Mouse (Mus musculus): ENCODE results near the gene Wasf2. TPM values are rescaled to one million over a fixed set of nuclear protein-coding genes. Genes with fewer than 3 reads are reported as not detected.
A peak's percentile ranks its signal among the peaks of the same experiment; 100 is the strongest.

Wasf2 gene
- polyA plus RNA-seq, 1 experiment from 2014 or later: 144 TPM

GRCm38 (mm10) chr4:133211751-133212561, 81.7 kb downstream of the Wasf2 start, which contains the start of the genes Cd164l2 and Gpr3:
TSS of gene Cd164l2 (plus strand) at chr4:133212131.
TSS of gene Gpr3 (minus strand) at chr4:133212536.
- no peak within 1 kb of the TSS for H3K27ac ChIP-seq (ENCODE audit: low read length)
- H3K9ac ChIP-seq (ENCODE audit: low read length): peak within 1 kb of the TSS; percentile 62
- peak; percentile 35 for ATAC-seq (ENCODE audit: low read depth)
- H3K27me3 ChIP-seq (ENCODE audit: control insufficient read depth, insufficient read depth, low read depth, low read length): peaks cover 4% of the 10 kb centered on the region; the same call in 1 of the 2 replicates
- H3K4me1 ChIP-seq (replicated peaks; ENCODE audit: control insufficient read depth, insufficient read depth, low read length): peaks cover 18% of the 10 kb centered on the region
- H3K36me3 ChIP-seq (ENCODE audit: control insufficient read depth, insufficient read depth, low read length): no peaks in the 10 kb centered on the region
- 2% methylated on average over 52 of the region's 52 CpGs for WGBS
- peak within 1 kb of the TSS; percentile 99 for H3K4me2 ChIP-seq (ENCODE audit: low read depth, low read length)
- H3K9me3 ChIP-seq (ENCODE audit: control insufficient read depth, low read length): no peaks in the 10 kb centered on the region
- peak within 1 kb of the TSS; percentile 66 for H3K4me3 ChIP-seq (ENCODE audit: low read length)

- Histone ChIP-seq H3K9ac (ENCODE audit: low read length) (no peak overlapping the region), H3K36me3 (ENCODE audit: control insufficient read depth, insufficient read depth, low read length) (no peaks in the 10 kb centered on the region), H3K27me3 (ENCODE audit: control insufficient read depth, insufficient read depth, low read depth, low read length) (peaks cover 4% of the 10 kb centered on the region; the same call in 1 of the 2 replicates), H3K27ac (ENCODE audit: low read length) (no peak overlapping the region), H3K4me2 (ENCODE audit: low read depth, low read length) (peak overlapping the region; percentile 99), H3K4me3 (ENCODE audit: low read length) (peak overlapping the region; percentile 66), H3K4me1 (replicated peaks; ENCODE audit: control insufficient read depth, insufficient read depth, low read length) (peaks cover 18% of the 10 kb centered on the region), H3K9me3 (ENCODE audit: control insufficient read depth, low read length) (no peaks in the 10 kb centered on the region)
- peak; percentile 86 for ATAC-seq (ENCODE audit: low read depth)
- WGBS: 2% methylated on average over 42 of the region's 44 CpGs
These were observed 82.4 kb downstream of the Wasf2 start for GRCm38 (mm10) chr4:133212562-133213267.

GRCm38 (mm10) chr4:133213268-133213590, 82.9 kb downstream of the Wasf2 start:
- Histone ChIP-seq H3K36me3 (ENCODE audit: control insufficient read depth, insufficient read depth, low read length) (no peaks in the 10 kb centered on the region), H3K27ac (ENCODE audit: low read length) (no peak overlapping the region), H3K9me3 (ENCODE audit: control insufficient read depth, low read length) (no peaks in the 10 kb centered on the region), H3K4me2 (ENCODE audit: low read depth, low read length) (peak overlapping the region; percentile 99), H3K4me3 (ENCODE audit: low read length) (peak overlapping the region; percentile 11), H3K4me1 (replicated peaks; ENCODE audit: control insufficient read depth, insufficient read depth, low read length) (peaks cover 18% of the 10 kb centered on the region), H3K27me3 (ENCODE audit: control insufficient read depth, insufficient read depth, low read depth, low read length) (peaks cover 4% of the 10 kb centered on the region; the same call in 1 of the 2 replicates), H3K9ac (ENCODE audit: low read length) (no peak overlapping the region)
- 3% methylated on average over 8 of the region's 9 CpGs for WGBS
- peak; percentile 21 for ATAC-seq (ENCODE audit: low read depth)

- 12% methylated on average over 10 of the region's 10 CpGs for WGBS
- H3K9me3 ChIP-seq (ENCODE audit: control insufficient read depth, low read length): no peaks in the 10 kb centered on the region
- no peak overlapping the region for H3K27ac ChIP-seq (ENCODE audit: low read length)
- ATAC-seq (ENCODE audit: low read depth): no peak
- H3K9ac ChIP-seq (ENCODE audit: low read length): no peak overlapping the region
- H3K36me3 ChIP-seq (ENCODE audit: control insufficient read depth, insufficient read depth, low read length): no peaks in the 10 kb centered on the region
- peaks cover 4% of the 10 kb centered on the region; the same call in 1 of the 2 replicates for H3K27me3 ChIP-seq (ENCODE audit: control insufficient read depth, insufficient read depth, low read depth, low read length)
- no peak overlapping the region for H3K4me3 ChIP-seq (ENCODE audit: low read length)
- H3K4me1 ChIP-seq (replicated peaks; ENCODE audit: control insufficient read depth, insufficient read depth, low read length): peaks cover 18% of the 10 kb centered on the region
- peak overlapping the region; percentile 99 for H3K4me2 ChIP-seq (ENCODE audit: low read depth, low read length)
These were observed 83.4 kb downstream of the Wasf2 start for GRCm38 (mm10) chr4:133213661-133214060.

GRCm38 (mm10) chr4:133217641-133218040, 87.3 kb downstream of the Wasf2 start:
- peaks cover 11% of the 10 kb centered on the region for H3K4me1 ChIP-seq (replicated peaks; ENCODE audit: control insufficient read depth, insufficient read depth, low read length)
- no peak for ATAC-seq (ENCODE audit: low read depth)
- 2% methylated on average over 5 of the region's 5 CpGs for WGBS
- H3K4me2 ChIP-seq (ENCODE audit: low read depth, low read length): no peak overlapping the region
- H3K27ac ChIP-seq (ENCODE audit: low read length): no peak overlapping the region
- peaks cover 8% of the 10 kb centered on the region; the same call in 1 of the 2 replicates for H3K27me3 ChIP-seq (ENCODE audit: control insufficient read depth, insufficient read depth, low read depth, low read length)
- no peak overlapping the region for H3K4me3 ChIP-seq (ENCODE audit: low read length)
- no peaks in the 10 kb centered on the region for H3K36me3 ChIP-seq (ENCODE audit: control insufficient read depth, insufficient read depth, low read length)
- H3K9me3 ChIP-seq (ENCODE audit: control insufficient read depth, low read length): no peaks in the 10 kb centered on the region
- no peak overlapping the region for H3K9ac ChIP-seq (ENCODE audit: low read length)

GRCm38 (mm10) chr4:133218745-133219144, 88.4 kb downstream of the Wasf2 start:
- Histone ChIP-seq H3K36me3 (ENCODE audit: control insufficient read depth, insufficient read depth, low read length) (no peaks in the 10 kb centered on the region), H3K27ac (ENCODE audit: low read length) (no peak overlapping the region), H3K9ac (ENCODE audit: low read length) (no peak overlapping the region), H3K9me3 (ENCODE audit: control insufficient read depth, low read length) (no peaks in the 10 kb centered on the region), H3K4me2 (ENCODE audit: low read depth, low read length) (no peak overlapping the region), H3K4me1 (replicated peaks; ENCODE audit: control insufficient read depth, insufficient read depth, low read length) (peaks cover 2% of the 10 kb centered on the region), H3K4me3 (ENCODE audit: low read length) (no peak overlapping the region), H3K27me3 (ENCODE audit: control insufficient read depth, insufficient read depth, low read depth, low read length) (peaks cover 8% of the 10 kb centered on the region; the same call in 1 of the 2 replicates)
- no peak for ATAC-seq (ENCODE audit: low read depth)
- WGBS: 84% methylated on average over 3 of the region's 3 CpGs

- H3K27ac ChIP-seq (ENCODE audit: low read length): no peak overlapping the region
These were observed 90.4 kb downstream of the Wasf2 start for GRCm38 (mm10) chr4:133220656-133221055.

GRCm38 (mm10) chr4:133221701-133222100, 91.4 kb downstream of the Wasf2 start:
- Histone ChIP-seq H3K4me3 (ENCODE audit: low read length) (no peak overlapping the region), H3K4me2 (ENCODE audit: low read depth, low read length) (no peak overlapping the region), H3K27ac (ENCODE audit: low read length) (no peak overlapping the region), H3K36me3 (ENCODE audit: control insufficient read depth, insufficient read depth, low read length) (no peaks in the 10 kb centered on the region), H3K9me3 (ENCODE audit: control insufficient read depth, low read length) (no peaks in the 10 kb centered on the region), H3K27me3 (ENCODE audit: control insufficient read depth, insufficient read depth, low read depth, low read length) (peaks cover 4% of the 10 kb centered on the region; the same call in 1 of the 2 replicates), H3K9ac (ENCODE audit: low read length) (no peak overlapping the region), H3K4me1 (replicated peaks; ENCODE audit: control insufficient read depth, insufficient read depth, low read length) (peaks cover 4% of the 10 kb centered on the region)
- ATAC-seq (ENCODE audit: low read depth): no peak
- WGBS: 80% methylated on average over 8 of the region's 8 CpGs

More at GRCm38 (mm10) chr4:133220656-133221055, 90.4 kb downstream of the Wasf2 start:
- under 1% methylated on average over 25 of the region's 25 CpGs for WGBS
- H3K4me3 ChIP-seq (ENCODE audit: low read length): peak overlapping the region; percentile 43
- no peaks in the 10 kb centered on the region for H3K9me3 ChIP-seq (ENCODE audit: control insufficient read depth, low read length)
- H3K27me3 ChIP-seq (ENCODE audit: control insufficient read depth, insufficient read depth, low read depth, low read length): peaks cover 4% of the 10 kb centered on the region; the same call in 1 of the 2 replicates
- H3K36me3 ChIP-seq (ENCODE audit: control insufficient read depth, insufficient read depth, low read length): no peaks in the 10 kb centered on the region
- peaks cover 4% of the 10 kb centered on the region for H3K4me1 ChIP-seq (replicated peaks; ENCODE audit: control insufficient read depth, insufficient read depth, low read length)
- H3K4me2 ChIP-seq (ENCODE audit: low read depth, low read length): peak overlapping the region; percentile 60
- H3K9ac ChIP-seq (ENCODE audit: low read length): peak overlapping the region; percentile 57; the same call in 1 of the 2 replicates
- ATAC-seq (ENCODE audit: low read depth): peak; percentile 61; the same call in 1 of the 2 replicates

- H3K4me3 ChIP-seq (ENCODE audit: low read length): no peak overlapping the region
- H3K9ac ChIP-seq (ENCODE audit: low read length): peak overlapping the region; percentile 14; the same call in 1 of the 2 replicates
- H3K9me3 ChIP-seq (ENCODE audit: control insufficient read depth, low read length): no peaks in the 10 kb centered on the region
- peak; percentile 51 for ATAC-seq (ENCODE audit: low read depth)
- H3K36me3 ChIP-seq (ENCODE audit: control insufficient read depth, insufficient read depth, low read length): no peaks in the 10 kb centered on the region
- WGBS: 34% methylated on average over 5 of the region's 5 CpGs
- no peak overlapping the region for H3K4me2 ChIP-seq (ENCODE audit: low read depth, low read length)
- peaks cover 4% of the 10 kb centered on the region for H3K4me1 ChIP-seq (replicated peaks; ENCODE audit: control insufficient read depth, insufficient read depth, low read length)
- no peak overlapping the region for H3K27ac ChIP-seq (ENCODE audit: low read length)
- peaks cover 4% of the 10 kb centered on the region; the same call in 1 of the 2 replicates for H3K27me3 ChIP-seq (ENCODE audit: control insufficient read depth, insufficient read depth, low read depth, low read length)
These were observed 93.6 kb downstream of the Wasf2 start for GRCm38 (mm10) chr4:133223875-133224274.
